Mouse (Mus musculus): ENCODE measurements around the gene Dvl3. TPM values are rescaled to one million over a fixed set of nuclear protein-coding genes. Genes with fewer than 3 reads are reported as not detected.

The Dvl3 gene
- polyA plus RNA-seq, 1 experiment from 2014 or later, result 32.2 TPM

GRCm38 (mm10) chr16:20509349-20509748 lies 7.4 kb upstream of the Dvl3 start:
- H3K9ac ChIP-seq (ENCODE audit: low read depth, low read length), result no peak overlapping the region
- no peak overlapping the region for H3K4me3 ChIP-seq (ENCODE audit: low read depth, low read length)
- WGBS (ENCODE audit: insufficient replicate concordance), result 81% methylated on average over 3 of the region's 3 CpGs
- H3K4me1 ChIP-seq (ENCODE audit: control insufficient read depth, insufficient read depth, low read length), result no peaks in the 10 kb centered on the region
- H3K27me3 ChIP-seq (ENCODE audit: control insufficient read depth, insufficient read depth, low read length), result no peaks in the 10 kb centered on the region
- H3K4me2 ChIP-seq, result no peak overlapping the region
- no peak overlapping the region for H3K27ac ChIP-seq (ENCODE audit: low read depth, low read length)
- H3K9me3 ChIP-seq (replicated peaks; ENCODE audit: control insufficient read depth, low read length), result no peaks in the 10 kb centered on the region
- no peak; the same call in 1 of the 2 replicates for ATAC-seq (replicated peaks; ENCODE audit: insufficient number of reproducible peaks, low FRiP score, low TSS enrichment)
- H3K36me3 ChIP-seq (ENCODE audit: control insufficient read depth, insufficient read depth, low read length), result peaks cover 43% of the 10 kb centered on the region

- Histone ChIP-seq H3K4me2 (no peak overlapping the region), H3K4me3 (ENCODE audit: low read depth, low read length) (no peak overlapping the region), H3K9ac (ENCODE audit: low read depth, low read length) (no peak overlapping the region), H3K27me3 (ENCODE audit: control insufficient read depth, insufficient read depth, low read length) (no peaks in the 10 kb centered on the region), H3K4me1 (ENCODE audit: control insufficient read depth, insufficient read depth, low read length) (no peaks in the 10 kb centered on the region), H3K36me3 (ENCODE audit: control insufficient read depth, insufficient read depth, low read length) (peaks cover 28% of the 10 kb centered on the region), H3K27ac (ENCODE audit: low read depth, low read length) (no peak overlapping the region), H3K9me3 (replicated peaks; ENCODE audit: control insufficient read depth, low read length) (no peaks in the 10 kb centered on the region)
- ATAC-seq (replicated peaks; ENCODE audit: insufficient number of reproducible peaks, low FRiP score, low TSS enrichment), result no peak
- 82% methylated on average over 7 of the region's 7 CpGs for WGBS (ENCODE audit: insufficient replicate concordance)
Observed at GRCm38 (mm10) chr16:20511277-20511847, 5.4 kb upstream of the Dvl3 start.

DNA sequence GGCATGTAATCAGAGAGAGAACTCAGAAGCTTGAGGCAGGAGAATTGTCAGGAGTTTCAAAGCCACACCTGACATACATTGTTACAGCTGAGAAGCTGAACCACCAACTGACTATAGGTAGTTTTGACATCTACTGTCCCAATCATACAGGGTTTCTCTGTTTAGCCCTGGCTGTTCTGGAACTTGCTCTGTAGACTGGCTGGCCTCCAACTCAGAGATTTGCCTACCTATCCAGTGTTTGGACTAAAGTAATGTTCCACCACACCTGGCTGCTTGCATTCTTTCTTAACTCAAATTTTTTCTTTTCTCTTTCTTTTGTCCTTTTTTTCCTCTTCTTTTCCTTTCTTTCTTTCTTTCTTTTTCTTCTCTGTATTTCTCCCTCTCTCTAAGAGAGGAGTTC lies 750 bp upstream of the Dvl3 start:
- peaks cover 5% of the 10 kb centered on the region; the same call in 1 of the 2 replicates for H3K36me3 ChIP-seq (ENCODE audit: control insufficient read depth, insufficient read depth, low read length)
- ATAC-seq (replicated peaks; ENCODE audit: insufficient number of reproducible peaks, low FRiP score, low TSS enrichment), result no peak
- H3K9me3 ChIP-seq (replicated peaks; ENCODE audit: control insufficient read depth, low read length), result no peaks in the 10 kb centered on the region
- peaks cover 14% of the 10 kb centered on the region for H3K4me1 ChIP-seq (ENCODE audit: control insufficient read depth, insufficient read depth, low read length)
- H3K27me3 ChIP-seq (ENCODE audit: control insufficient read depth, insufficient read depth, low read length), result no peaks in the 10 kb centered on the region
- H3K9ac ChIP-seq (ENCODE audit: low read depth, low read length), result peak overlapping the region; percentile 99
- H3K27ac ChIP-seq (ENCODE audit: low read depth, low read length), result no peak overlapping the region
- H3K4me2 ChIP-seq, result peak overlapping the region; percentile 83
- H3K4me3 ChIP-seq (ENCODE audit: low read depth, low read length), result peak overlapping the region; percentile 95

DNA sequence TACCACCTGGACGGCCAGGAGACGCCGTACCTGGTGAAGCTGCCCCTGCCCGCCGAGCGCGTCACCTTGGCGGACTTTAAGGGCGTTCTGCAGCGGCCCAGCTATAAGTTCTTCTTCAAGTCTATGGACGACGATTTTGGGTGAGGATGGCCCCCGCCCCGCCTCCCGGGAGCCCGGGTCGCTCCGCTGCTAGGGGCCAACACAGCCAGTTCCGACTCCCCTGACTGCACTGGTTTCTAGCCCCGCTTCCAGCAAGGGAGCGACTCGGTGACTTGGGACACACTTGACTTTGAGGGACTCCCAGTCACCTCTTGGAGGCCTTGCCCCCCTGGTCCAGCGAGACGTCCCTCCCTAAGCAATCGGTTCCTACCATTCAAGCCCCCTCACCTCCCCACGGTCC lies 434 bp downstream of the Dvl3 start:
- Histone ChIP-seq H3K4me3 (ENCODE audit: low read depth, low read length) (peak overlapping the region; percentile 95), H3K9me3 (replicated peaks; ENCODE audit: control insufficient read depth, low read length) (no peaks in the 10 kb centered on the region), H3K36me3 (ENCODE audit: control insufficient read depth, insufficient read depth, low read length) (peaks cover 13% of the 10 kb centered on the region; the same call in 1 of the 2 replicates), H3K27ac (ENCODE audit: low read depth, low read length) (peak overlapping the region; percentile 88), H3K4me2 (peak overlapping the region; percentile 83), H3K9ac (ENCODE audit: low read depth, low read length) (peak overlapping the region; percentile 99), H3K4me1 (ENCODE audit: control insufficient read depth, insufficient read depth, low read length) (peaks cover 14% of the 10 kb centered on the region), H3K27me3 (ENCODE audit: control insufficient read depth, insufficient read depth, low read length) (no peaks in the 10 kb centered on the region)
- WGBS (ENCODE audit: insufficient replicate concordance), result 1% methylated on average over 26 of the region's 26 CpGs
- ATAC-seq (replicated peaks; ENCODE audit: insufficient number of reproducible peaks, low FRiP score, low TSS enrichment), result peak; percentile 19

DNA sequence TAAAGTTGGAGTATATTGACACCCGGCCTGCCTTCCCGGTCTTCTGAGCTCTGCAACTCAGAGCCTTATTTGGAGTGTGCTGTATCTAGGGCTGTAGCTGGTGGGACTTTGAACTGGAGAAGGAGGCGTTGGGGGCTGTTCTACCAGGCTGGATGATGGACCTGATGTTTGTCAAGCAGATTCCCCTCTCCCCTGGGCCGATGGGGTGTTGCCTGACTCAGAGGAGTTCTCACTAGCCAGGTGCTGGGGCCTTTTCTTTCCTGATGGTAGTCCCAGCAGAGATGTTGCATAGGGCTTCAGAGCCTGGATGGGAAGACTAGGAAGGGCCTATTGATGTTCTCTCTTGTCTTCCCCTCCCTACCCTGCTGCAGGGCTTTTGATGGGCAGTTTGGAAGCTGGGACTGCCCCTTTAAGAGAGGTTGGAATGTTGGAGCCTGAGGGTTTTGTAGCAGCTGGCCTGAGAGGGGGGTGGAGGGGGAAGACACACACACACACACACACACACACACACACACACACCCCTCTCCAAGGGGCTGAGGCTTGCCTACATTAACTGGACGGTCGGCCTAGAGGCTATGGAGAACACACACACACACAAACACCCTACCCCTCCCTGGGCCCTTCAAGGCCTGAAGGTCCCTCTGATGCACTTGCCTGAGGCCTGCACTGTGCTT lies 1.1 kb downstream of the Dvl3 start:
- peak overlapping the region; percentile 83 for H3K4me2 ChIP-seq
- peak overlapping the region; percentile 95 for H3K4me3 ChIP-seq (ENCODE audit: low read depth, low read length)
- H3K27me3 ChIP-seq (ENCODE audit: control insufficient read depth, insufficient read depth, low read length), result no peaks in the 10 kb centered on the region
- peaks cover 13% of the 10 kb centered on the region; the same call in 1 of the 2 replicates for H3K36me3 ChIP-seq (ENCODE audit: control insufficient read depth, insufficient read depth, low read length)
- H3K9ac ChIP-seq (ENCODE audit: low read depth, low read length), result peak overlapping the region; percentile 99
- peak overlapping the region; percentile 88 for H3K27ac ChIP-seq (ENCODE audit: low read depth, low read length)
- H3K9me3 ChIP-seq (replicated peaks; ENCODE audit: control insufficient read depth, low read length), result no peaks in the 10 kb centered on the region
- peak; percentile 35 for ATAC-seq (replicated peaks; ENCODE audit: insufficient number of reproducible peaks, low FRiP score, low TSS enrichment)
- H3K4me1 ChIP-seq (ENCODE audit: control insufficient read depth, insufficient read depth, low read length), result peaks cover 14% of the 10 kb centered on the region
- 5% methylated on average over 6 of the region's 6 CpGs for WGBS (ENCODE audit: insufficient replicate concordance)

DNA sequence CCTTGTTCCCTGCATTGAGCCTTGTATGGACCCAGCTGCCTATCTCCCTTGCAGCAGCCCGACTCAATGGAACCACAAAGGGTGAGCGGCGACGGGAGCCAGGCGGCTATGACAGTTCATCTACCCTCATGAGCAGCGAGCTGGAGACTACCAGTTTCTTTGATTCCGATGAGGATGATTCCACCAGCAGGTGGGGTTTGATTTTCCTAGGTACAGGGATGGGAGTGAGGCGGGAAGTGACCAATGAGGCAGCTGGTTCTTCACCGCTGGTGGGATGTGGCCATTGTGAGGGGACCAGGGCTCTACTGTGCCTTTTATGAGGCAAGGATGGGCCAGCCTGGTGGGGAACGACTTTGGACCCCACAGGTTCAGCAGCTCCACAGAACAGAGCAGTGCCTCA lies 7.1 kb downstream of the Dvl3 start:
- no peak overlapping the region for H3K9ac ChIP-seq (ENCODE audit: low read depth, low read length)
- no peaks in the 10 kb centered on the region for H3K9me3 ChIP-seq (replicated peaks; ENCODE audit: control insufficient read depth, low read length)
- no peaks in the 10 kb centered on the region for H3K27me3 ChIP-seq (ENCODE audit: control insufficient read depth, insufficient read depth, low read length)
- no peak overlapping the region for H3K4me3 ChIP-seq (ENCODE audit: low read depth, low read length)
- H3K36me3 ChIP-seq (ENCODE audit: control insufficient read depth, insufficient read depth, low read length), result peaks cover 54% of the 10 kb centered on the region
- H3K4me2 ChIP-seq, result no peak overlapping the region
- ATAC-seq (replicated peaks; ENCODE audit: insufficient number of reproducible peaks, low FRiP score, low TSS enrichment), result no peak
- H3K4me1 ChIP-seq (ENCODE audit: control insufficient read depth, insufficient read depth, low read length), result peaks cover 4% of the 10 kb centered on the region
- H3K27ac ChIP-seq (ENCODE audit: low read depth, low read length), result no peak overlapping the region
- 84% methylated on average over 10 of the region's 10 CpGs for WGBS (ENCODE audit: insufficient replicate concordance)

- Histone ChIP-seq H3K36me3 (ENCODE audit: control insufficient read depth, insufficient read depth, low read length) (peaks cover 60% of the 10 kb centered on the region), H3K9ac (ENCODE audit: low read depth, low read length) (no peak overlapping the region), H3K4me3 (ENCODE audit: low read depth, low read length) (no peak overlapping the region), H3K4me1 (ENCODE audit: control insufficient read depth, insufficient read depth, low read length) (no peaks in the 10 kb centered on the region), H3K9me3 (replicated peaks; ENCODE audit: control insufficient read depth, low read length) (no peaks in the 10 kb centered on the region), H3K27ac (ENCODE audit: low read depth, low read length) (no peak overlapping the region), H3K27me3 (ENCODE audit: control insufficient read depth, insufficient read depth, low read length) (no peaks in the 10 kb centered on the region), H3K4me2 (no peak overlapping the region)
- ATAC-seq (replicated peaks; ENCODE audit: insufficient number of reproducible peaks, low FRiP score, low TSS enrichment), result no peak
- WGBS (ENCODE audit: insufficient replicate concordance), result 79% methylated on average over 5 of the region's 5 CpGs
Observed at GRCm38 (mm10) chr16:20528779-20529178, 12.0 kb downstream of the Dvl3 start.

GRCm38 (mm10) chr16:20529375-20529774 lies 12.6 kb downstream of the Dvl3 start:
- peaks cover 54% of the 10 kb centered on the region for H3K36me3 ChIP-seq (ENCODE audit: control insufficient read depth, insufficient read depth, low read length)

DNA sequence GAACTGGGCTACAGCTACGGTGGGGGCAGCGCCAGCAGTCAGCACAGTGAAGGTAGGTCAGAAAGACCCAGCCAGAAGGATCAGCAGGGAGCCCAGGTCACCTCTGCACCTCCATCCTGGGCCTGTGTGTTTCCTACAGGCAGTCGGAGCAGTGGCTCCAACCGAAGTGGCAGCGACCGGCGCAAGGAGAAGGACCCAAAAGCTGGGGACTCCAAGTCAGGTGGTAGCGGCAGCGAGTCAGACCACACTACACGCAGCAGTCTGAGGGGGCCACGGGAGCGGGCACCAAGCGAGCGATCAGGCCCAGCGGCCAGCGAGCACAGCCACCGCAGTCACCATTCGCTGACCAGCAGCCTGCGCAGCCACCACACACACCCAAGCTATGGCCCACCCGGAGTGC lies 14.2 kb downstream of the Dvl3 start:
- H3K27me3 ChIP-seq (ENCODE audit: control insufficient read depth, insufficient read depth, low read length), result no peaks in the 10 kb centered on the region
- no peak overlapping the region for H3K4me2 ChIP-seq
- H3K4me1 ChIP-seq (ENCODE audit: control insufficient read depth, insufficient read depth, low read length), result no peaks in the 10 kb centered on the region
- no peak overlapping the region for H3K4me3 ChIP-seq (ENCODE audit: low read depth, low read length)
- no peaks in the 10 kb centered on the region for H3K9me3 ChIP-seq (replicated peaks; ENCODE audit: control insufficient read depth, low read length)
- H3K36me3 ChIP-seq (ENCODE audit: control insufficient read depth, insufficient read depth, low read length), result peaks cover 44% of the 10 kb centered on the region
- no peak for ATAC-seq (replicated peaks; ENCODE audit: insufficient number of reproducible peaks, low FRiP score, low TSS enrichment)
- no peak overlapping the region for H3K9ac ChIP-seq (ENCODE audit: low read depth, low read length)
- no peak overlapping the region for H3K27ac ChIP-seq (ENCODE audit: low read depth, low read length)
- WGBS (ENCODE audit: insufficient replicate concordance), result 90% methylated on average over 20 of the region's 20 CpGs

More at GRCm38 (mm10) chr16:20529375-20529774, 12.6 kb downstream of the Dvl3 start:
- no peak overlapping the region for H3K27ac ChIP-seq (ENCODE audit: low read depth, low read length)
- ATAC-seq (replicated peaks; ENCODE audit: insufficient number of reproducible peaks, low FRiP score, low TSS enrichment), result no peak
- WGBS (ENCODE audit: insufficient replicate concordance), result 93% methylated on average over 1 of the region's 1 CpGs
- H3K9ac ChIP-seq (ENCODE audit: low read depth, low read length), result no peak overlapping the region
- H3K4me3 ChIP-seq (ENCODE audit: low read depth, low read length), result no peak overlapping the region
- no peak overlapping the region for H3K4me2 ChIP-seq
- no peaks in the 10 kb centered on the region for H3K27me3 ChIP-seq (ENCODE audit: control insufficient read depth, insufficient read depth, low read length)
- no peaks in the 10 kb centered on the region for H3K9me3 ChIP-seq (replicated peaks; ENCODE audit: control insufficient read depth, low read length)
- H3K4me1 ChIP-seq (ENCODE audit: control insufficient read depth, insufficient read depth, low read length), result no peaks in the 10 kb centered on the region

Data from heart, embryonic 11.5 days (tissue).